Mouse (Mus musculus) heart, adult 9 months (tissue): ENCODE data around the gene Osbp.
"Not testable (repeated sequence)": the region's sequence is repeated elsewhere in the genome, so short reads cannot be mapped to it uniquely, and the experiment has no call there.

Experiments used
- DNase-seq, 2 experiments: peaks; one replicate each; pipeline ENCODE4 v3.0.0; 2022; ENCODE audit warnings: low spot score in 2 of 2

Osbp gene

GRCm38 (mm10) chr19:11965023-11965942 is at the start of gene Osbp:
Gene Osbp, plus strand, starts transcription at chr19:11965941.
- DNase-seq: peak; percentile 100

- no peak for DNase-seq
Measured at GRCm38 (mm10) chr19:11922068-11922467, 43.7 kb upstream of the Osbp start.

- not testable (repeated sequence) for DNase-seq
Measured at GRCm38 (mm10) chr19:11922515-11922914, 43.2 kb upstream of the Osbp start.

GRCm38 (mm10) chr19:11926380-11926779 is 39.4 kb upstream of the Osbp start:
- DNase-seq: no peak

GRCm38 (mm10) chr19:11928025-11928748 is 37.6 kb upstream of the Osbp start:
- no peak for DNase-seq

GRCm38 (mm10) chr19:11946460-11946859 is 19.3 kb upstream of the Osbp start:
- not testable (repeated sequence) for DNase-seq

GRCm38 (mm10) chr19:11949878-11950277 is 15.9 kb upstream of the Osbp start:
- DNase-seq: no peak

GRCm38 (mm10) chr19:11950747-11951146 is 15.0 kb upstream of the Osbp start:
- DNase-seq: no peak

GRCm38 (mm10) chr19:11954206-11954605 is 11.5 kb upstream of the Osbp start:
- DNase-seq: no peak

- no peak for DNase-seq
Measured at GRCm38 (mm10) chr19:11956636-11957035, 9.1 kb upstream of the Osbp start.

- no peak for DNase-seq
Measured at GRCm38 (mm10) chr19:11957396-11957795, 8.3 kb upstream of the Osbp start.

GRCm38 (mm10) chr19:11957846-11958245 is 7.9 kb upstream of the Osbp start:
- no peak for DNase-seq

GRCm38 (mm10) chr19:11964266-11964665 is 1.5 kb upstream of the Osbp start:
- DNase-seq: no peak

- peak; percentile 41 to 44 for DNase-seq
Measured at GRCm38 (mm10) chr19:11966201-11966636, 478 bp downstream of the Osbp start.

GRCm38 (mm10) chr19:11969155-11970050 is 3.7 kb downstream of the Osbp start:
- peak; percentile 37 to 48 for DNase-seq

- DNase-seq: no peak
Measured at GRCm38 (mm10) chr19:11973511-11974222, 7.9 kb downstream of the Osbp start.

GRCm38 (mm10) chr19:11974223-11974540 is 8.4 kb downstream of the Osbp start:
- no peak for DNase-seq

- no peak for DNase-seq
Measured at GRCm38 (mm10) chr19:11975683-11976082, 9.9 kb downstream of the Osbp start.

GRCm38 (mm10) chr19:11977363-11977762 is 11.6 kb downstream of the Osbp start:
- peak in 1 of 2 experiments; percentile 51 for DNase-seq

- DNase-seq: no peak
Measured at GRCm38 (mm10) chr19:11980471-11980870, 14.7 kb downstream of the Osbp start.

- not testable (repeated sequence) for DNase-seq
Measured at GRCm38 (mm10) chr19:11984614-11985013, 18.9 kb downstream of the Osbp start.
